8 mouse cellular contexts compared by ENCODE assay signal in genomic region chr15:83592260-83593188, GRCm38 (mm10). TPM values are rescaled to one million over a fixed set of nuclear protein-coding genes. Genes with fewer than 3 reads are reported as not detected.
DNase-seq lines count a peak whose midpoint lies in the region; ATAC-seq and TF ChIP-seq lines count a peak whose summit lies in the region.
"Had no signal": no experiment of that assay in that cellular context is flagged by ENCODE, and none has a peak within 500 bp of the region (broad histone marks: within the 10 kb centered on the region; RNA-seq: fewer than 3 reads in every experiment).

No protein-coding gene starts in this region.

- peaks cover 71% of the 10 kb centered on the region for H3K79me2 ChIP-seq in C2C12 (ENCODE audit: control insufficient read depth, insufficient read depth)

- H3K36me3 ChIP-seq in C2C12 (ENCODE audit: control insufficient read depth, insufficient read depth) = peaks cover 37% of the 10 kb centered on the region
- H3K36me3 ChIP-seq in G1E (replicated peaks) = peaks cover 57% of the 10 kb centered on the region
- H3K36me3 ChIP-seq in hindbrain, embryonic 15.5 days = peaks cover 9% of the 10 kb centered on the region
- peaks cover 23% of the 10 kb centered on the region for H3K36me3 ChIP-seq in midbrain, embryonic 12.5 days

- peak overlapping the region; percentile 38 for H3ac ChIP-seq in C2C12 (ENCODE audit: control insufficient read depth, insufficient read length, low read depth)

- H3K27me3 ChIP-seq in C2C12 (ENCODE audit: control insufficient read depth, insufficient read depth, insufficient read length) = no peaks in the 10 kb centered on the region
- no peaks in the 10 kb centered on the region for H3K27me3 ChIP-seq in G1E (ENCODE audit: insufficient read depth, low read length)
- H3K27me3 ChIP-seq in hindbrain, embryonic 15.5 days = no peaks in the 10 kb centered on the region
- H3K27me3 ChIP-seq in midbrain, embryonic 12.5 days = no peaks in the 10 kb centered on the region

- no peak overlapping the region for H3K9ac ChIP-seq in hindbrain, embryonic 15.5 days
- peak overlapping the region; percentile 85 for H3K9ac ChIP-seq in midbrain, embryonic 12.5 days (replicated peaks)

- peak; percentile 15; the same call in 1 of the 2 replicates for ATAC-seq in G1E (ENCODE audit: extremely low read depth, insufficient number of reproducible peaks, low FRiP score, poor library complexity, severe bottlenecking)
- ATAC-seq in hindbrain, embryonic 15.5 days (ENCODE audit: low FRiP score, low read depth) = no peak
- ATAC-seq in midbrain, embryonic 12.5 days (ENCODE audit: low FRiP score, low read depth) = no peak

- TF ChIP-seq CTCF in C2C12 (IDR thresholded peaks at IDR 0.05; ENCODE audit: control insufficient read depth, insufficient read depth, insufficient read length) (no peak), G1E (IDR thresholded peaks at IDR 0.05; ENCODE audit: low read depth, low read length) (no peak)

- intact Hi-C loops in gastrocnemius, postnatal 14 days (cut with DNase I; ENCODE audit: low total_unique reads) = no loop called here

- peaks cover 65% of the 10 kb centered on the region for H3K4me1 ChIP-seq in G1E (ENCODE audit: insufficient read depth, low read depth, low read length)
- H3K4me1 ChIP-seq in hindbrain, embryonic 15.5 days (replicated peaks) = peaks cover 28% of the 10 kb centered on the region
- H3K4me1 ChIP-seq in midbrain, embryonic 12.5 days = peaks cover 21% of the 10 kb centered on the region

- DNase-seq in G1E (ENCODE audit: low spot score) = peak; percentile 37
- no peak for DNase-seq in thymus, postnatal 4 days
- no peak for DNase-seq in layer of hippocampus, postnatal 14 days (ENCODE audit: low spot score in 2 of 2)
- DNase-seq in gastrocnemius, postnatal 14 days = no peak
- DNase-seq: right cerebral cortex, postnatal 25 days had no signal

- H3K27ac ChIP-seq in hindbrain, embryonic 15.5 days (replicated peaks) = no peak overlapping the region
- no peak overlapping the region for H3K27ac ChIP-seq in midbrain, embryonic 12.5 days (replicated peaks)

- H3K4me3 ChIP-seq in C2C12 (ENCODE audit: insufficient read depth, poor library complexity, severe bottlenecking) = no peak overlapping the region
- H3K4me3 ChIP-seq in G1E (ENCODE audit: low read depth, low read length) = peak overlapping the region; percentile 92
- H3K4me3 ChIP-seq in hindbrain, embryonic 15.5 days = 0 out of 2 replicates have a peak overlapping the region, but pooled peaks have one; percentile 65
- H3K4me3 ChIP-seq in midbrain, embryonic 12.5 days = no peak overlapping the region

- peak overlapping the region; percentile 66 for H3K4me2 ChIP-seq in hindbrain, embryonic 15.5 days
- H3K4me2 ChIP-seq in midbrain, embryonic 12.5 days (replicated peaks) = peak overlapping the region; percentile 88; the same call in 1 of the 2 replicates

- WGBS in hindbrain, embryonic 15.5 days = 84% methylated on average over 8 of the region's 8 CpGs
- WGBS in midbrain, embryonic 12.5 days = 84% methylated on average over 8 of the region's 8 CpGs

- peaks cover 2% of the 10 kb centered on the region; the same call in 1 of the 2 replicates for H3K9me3 ChIP-seq in G1E (replicated peaks)
- no peaks in the 10 kb centered on the region for H3K9me3 ChIP-seq in hindbrain, embryonic 15.5 days
- H3K9me3 ChIP-seq in midbrain, embryonic 12.5 days = no peaks in the 10 kb centered on the region

- peaks cover 54% of the 10 kb centered on the region for H3K79me3 ChIP-seq in C2C12 (ENCODE audit: low read depth)

TF ChIP-seq in C2C12, 6 proteins besides CTCF, POLR2A, EP300 and RAD21:
- TF ChIP-seq USF1 (IDR thresholded peaks at IDR 0.05; ENCODE audit: low read depth) (no peak), FOSL1 (IDR thresholded peaks at IDR 0.05; ENCODE audit: insufficient read depth, low read length, poor library complexity, severe bottlenecking) (no peak), CEBPB (IDR thresholded peaks at IDR 0.05; ENCODE audit: low read depth) (no peak)

RNA-seq across cellular contexts. Expression of gene Ttll12, which starts 2.4 kb away (rescaled TPM):
- polyA plus RNA-seq in C2C12 (2012; fragmentation: generic; extraction: Trizol) = 84.8 TPM
- 50.4 and 59.4 TPM in 2 replicates for total RNA-seq in G1E (2014; fragmentation: Nextera tagmentation)
- total RNA-seq in G1E (2017) = 15.5 and 17.0 TPM in 2 replicates
- polyA plus RNA-seq in G1E (2012) = 128 and 181 TPM in 2 replicates
- polyA plus RNA-seq in hindbrain, embryonic 15.5 days (2015; fragmentation: Nextera tagmentation; extraction: Ambion mirVana) = 45.3 and 46.3 TPM in 2 replicates
- 47.1 and 48.9 TPM in 2 replicates for polyA plus RNA-seq in midbrain, embryonic 12.5 days (2016; fragmentation: Nextera tagmentation; extraction: Ambion mirVana)
- 10 to 100 TPM; 15.1 TPM for total RNA-seq in layer of hippocampus, postnatal 14 days (2021)
- total RNA-seq in gastrocnemius, postnatal 14 days (2021) = 1 to 10 TPM; 6.3 to 8.3 TPM

RNA-seq across cellular contexts. Expression of gene Mcat, which starts 28.9 kb away (rescaled TPM):
- polyA plus RNA-seq in C2C12 (2012; fragmentation: generic; extraction: Trizol) (42.4 TPM), G1E (2012) (17.1 and 20.2 TPM in 2 replicates)
- total RNA-seq in G1E (2014; fragmentation: Nextera tagmentation) (8.5 and 17.7 TPM in 2 replicates), G1E (2017) (13.4 and 14.0 TPM in 2 replicates)
- 30.8 and 33.1 TPM in 2 replicates for polyA plus RNA-seq in hindbrain, embryonic 15.5 days (2015; fragmentation: Nextera tagmentation; extraction: Ambion mirVana)
- polyA plus RNA-seq in midbrain, embryonic 12.5 days (2016; fragmentation: Nextera tagmentation; extraction: Ambion mirVana) = 40.6 and 45.3 TPM in 2 replicates
- total RNA-seq in layer of hippocampus, postnatal 14 days (2021) = 10 to 100 TPM; 29.3 to 30.5 TPM
- 10 to 100 TPM; 20.4 to 21.9 TPM for total RNA-seq in gastrocnemius, postnatal 14 days (2021)

RNA-seq across cellular contexts. Expression of gene Tspo, which starts 29.1 kb away (rescaled TPM):
- 693 TPM for polyA plus RNA-seq in C2C12 (2012; fragmentation: generic; extraction: Trizol)
- 13.5 and 31.8 TPM in 2 replicates for total RNA-seq in G1E (2014; fragmentation: Nextera tagmentation)
- 50.5 and 63.3 TPM in 2 replicates for total RNA-seq in G1E (2017)
- polyA plus RNA-seq in G1E (2012) = 108 and 114 TPM in 2 replicates
- 11.7 and 14.2 TPM in 2 replicates for polyA plus RNA-seq in hindbrain, embryonic 15.5 days (2015; fragmentation: Nextera tagmentation; extraction: Ambion mirVana)
- polyA plus RNA-seq in midbrain, embryonic 12.5 days (2016; fragmentation: Nextera tagmentation; extraction: Ambion mirVana) = 13.5 and 22.0 TPM in 2 replicates
- total RNA-seq in layer of hippocampus, postnatal 14 days (2021) = 1 to 10 TPM; 2.2 to 4.0 TPM
- total RNA-seq in gastrocnemius, postnatal 14 days (2021) = 10 to 100 TPM; 24.9 to 33.5 TPM

Comparison
In these comparisons a context has a peak if more than half of its experiments do, and no peak if none do; other contexts are left out.
1. H3K4me3 ChIP-seq: peak in G1E (single experiment) and hindbrain, embryonic 15.5 days (single experiment); none in C2C12 (single experiment) and midbrain, embryonic 12.5 days (single experiment).